Mouse (Mus musculus) embryonic fibroblast, embryonic 13.5 days (primary cell): ENCODE results near the gene Actr1b.

Source experiments
- CTCF ChIP-seq: IDR thresholded peaks from 2 replicates; pipeline ENCODE4 v1.5.1; 2011; ENCODE audit warnings: mild to moderate bottlenecking, control low read depth, low read length, moderate library complexity, borderline replicate concordance; ENCODE audit not compliant: insufficient read depth
- POLR2A ChIP-seq: IDR thresholded peaks from 2 replicates; pipeline ENCODE4 v1.6.1; 2011; ENCODE audit warnings: low read depth, mild to moderate bottlenecking, control low read depth, low read length, moderate library complexity

DNA sequence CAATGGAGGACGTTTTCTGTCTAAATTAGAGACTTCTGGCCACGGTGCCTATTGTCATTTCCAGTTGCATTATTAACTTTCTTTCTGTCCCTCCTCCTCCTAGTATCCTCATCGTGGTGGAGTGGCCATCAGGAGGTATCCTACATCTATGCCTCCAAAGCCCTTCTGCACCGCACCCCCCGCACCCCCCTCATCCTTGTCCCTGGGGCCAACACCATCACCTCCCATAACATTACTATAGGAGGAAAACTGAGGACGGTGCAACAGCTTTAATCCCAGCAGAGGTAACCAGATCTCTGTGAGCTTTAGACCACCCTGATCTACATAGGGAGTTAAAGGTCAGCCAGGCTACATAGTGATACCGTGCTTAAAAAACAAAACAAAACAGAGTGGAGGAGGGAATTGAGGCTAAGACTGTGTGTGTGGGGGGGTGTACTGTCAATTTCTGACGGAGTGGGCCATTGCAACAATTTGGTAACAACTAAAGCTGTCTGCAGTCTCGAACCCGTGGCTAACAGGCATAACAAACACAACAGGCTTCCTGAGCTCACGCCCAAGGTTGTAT is 23.5 kb downstream of the Actr1b start:
- TF ChIP-seq POLR2A, result no peak
- no peak for TF ChIP-seq CTCF
